15 mouse cellular contexts compared by ENCODE assay signal in genomic region chr17:33773871-33774572, GRCm38 (mm10).
"Had no signal": no experiment of that assay in that cellular context is flagged by ENCODE, and none has a peak within 500 bp of the region (broad histone marks: within the 10 kb centered on the region; RNA-seq: fewer than 3 reads in every experiment).

No protein-coding gene starts in this region.

- H3K4me2 ChIP-seq: hindbrain, embryonic 15.5 days; limb, embryonic 15.5 days; neural tube, embryonic 15.5 days had no signal

- ATAC-seq: intestine, embryonic 16.5 days had no signal

- H3K27me3 ChIP-seq: hindbrain, embryonic 15.5 days; limb, embryonic 15.5 days; neural tube, embryonic 15.5 days had no signal

- H3K9me3 ChIP-seq: hindbrain, embryonic 15.5 days; limb, embryonic 15.5 days; midbrain, embryonic 10.5 days; neural tube, embryonic 15.5 days had no signal

- H3K9ac ChIP-seq: hindbrain, embryonic 15.5 days; limb, embryonic 15.5 days; neural tube, embryonic 15.5 days had no signal

- DNase-seq: layer of hippocampus, postnatal 36 days; lung, adult 2 months; lung, postnatal 10 days; lung, postnatal 4 days; midbrain, embryonic 14.5 days; right cerebral cortex, adult 18-20 months; right cerebral cortex, postnatal 25 days; thymus, adult 18-20 months; thymus, postnatal 14 days had no signal

- H3K36me3 ChIP-seq: hindbrain, embryonic 15.5 days; neural tube, embryonic 15.5 days had no signal

- H3K27ac ChIP-seq: hindbrain, embryonic 15.5 days; limb, embryonic 15.5 days; midbrain, embryonic 10.5 days; neural tube, embryonic 15.5 days had no signal

- H3K4me3 ChIP-seq: hindbrain, embryonic 15.5 days; limb, embryonic 15.5 days; midbrain, embryonic 10.5 days; myocyte; neural tube, embryonic 15.5 days had no signal
